Mouse (Mus musculus) E14TG2a.4 (cell line): ENCODE results near the gene Abhd17a.

Source experiments
- CTCF ChIP-seq: conservative IDR thresholded peaks from 2 replicates; pipeline ENCODE4 v1.5.1; 2014; ENCODE audit warnings: low read length
- POU5F1 ChIP-seq: IDR thresholded peaks from 2 replicates; pipeline ENCODE4 v1.6.1; 2014; ENCODE audit warnings: low read length, borderline replicate concordance

- no peak for TF ChIP-seq CTCF
- no peak for TF ChIP-seq POU5F1
These were observed 29.5 kb downstream of the Abhd17a start for GRCm38 (mm10) chr10:80560621-80561020.
